Mouse (Mus musculus) MEL (cell line): Measurements from ENCODE around the gene Psmd5. TPM values are rescaled to one million over a fixed set of nuclear protein-coding genes. Genes with fewer than 3 reads are reported as not detected.

Source experiments
- DNase-seq: peaks from one replicate; pipeline ENCODE4 v3.0.0; 2011; ENCODE audit warnings: low read depth, low spot score
- H3K27ac ChIP-seq: 2 replicates; pipeline ENCODE4 v1.5.1; 2012; ENCODE audit warnings: low read depth, mild to moderate bottlenecking, control low read depth, low read length, moderate library complexity; ENCODE audit not compliant: control insufficient read depth
- H3K27me3 ChIP-seq, 2 experiments: fragments of 150-350 bp in 1 of 2; sonication (generic) in 1 of 2; 2 replicates each; pipeline ENCODE4 v1.6.1; 2012; ENCODE audit warnings: low read length in 2 of 2, mild to moderate bottlenecking in 2 of 2, improper control_type of control experiment in 1 of 2, moderate library complexity in 1 of 2; ENCODE audit not compliant: insufficient read depth in 2 of 2, control insufficient read depth in 1 of 2
- H3K36me3 ChIP-seq, 2 experiments: 2 replicates each; pipeline ENCODE4 v1.6.1; 2012 to 2014; ENCODE audit warnings: low read length in 2 of 2, improper control_type of control experiment in 1 of 2, inconsistent platforms in 1 of 2, mild to moderate bottlenecking in 1 of 2; ENCODE audit not compliant: insufficient read depth in 2 of 2, control insufficient read depth in 1 of 2
- H3K4me1 ChIP-seq, 2 experiments: fragments of 150-350 bp in 1 of 2; sonication (generic) in 1 of 2; 2 replicates each; pipeline ENCODE4 v1.6.1; 2012; ENCODE audit warnings: low read length in 2 of 2, improper control_type of control experiment in 1 of 2, mild to moderate bottlenecking in 1 of 2; ENCODE audit not compliant: insufficient read depth in 2 of 2, control insufficient read depth in 1 of 2
- H3K4me3 ChIP-seq, 2 experiments: fragments of 150-350 bp in 1 of 2; sonication (generic) in 1 of 2; 2 replicates each; pipeline ENCODE4 v1.5.1; 2012; ENCODE audit warnings: low read depth in 2 of 2, low read length in 2 of 2, mild to moderate bottlenecking in 2 of 2, moderate library complexity in 2 of 2, control low read depth in 1 of 2, improper control_type of control experiment in 1 of 2; ENCODE audit not compliant: control insufficient read depth in 1 of 2, insufficient read depth in 1 of 2
- H3K79me2 ChIP-seq: 2 replicates; pipeline ENCODE4 v1.6.1; 2012; ENCODE audit warnings: mild to moderate bottlenecking, low read length, moderate library complexity; ENCODE audit not compliant: control insufficient read depth, poor library complexity, insufficient read depth
- H3K9ac ChIP-seq: 2 replicates; pipeline ENCODE4 v1.6.1; 2012; ENCODE audit warnings: low read depth, mild to moderate bottlenecking, control low read depth, low read length, moderate library complexity; ENCODE audit not compliant: control insufficient read depth, poor library complexity, severe bottlenecking
- H3K9me3 ChIP-seq: fragments of 150-350 bp; sonication (generic); replicated peaks from 2 replicates; pipeline ENCODE4 v1.6.1; 2012; ENCODE audit warnings: mild to moderate bottlenecking, low read length, improper control_type of control experiment, moderate library complexity; ENCODE audit not compliant: insufficient read depth
- CHD1 ChIP-seq: IDR thresholded peaks from 2 replicates; pipeline ENCODE4 v1.6.1; 2012; ENCODE audit warnings: low read depth, mild to moderate bottlenecking, inconsistent platforms, low read length, improper control_type of control experiment
- CHD2 ChIP-seq: IDR thresholded peaks from 2 replicates; pipeline ENCODE4 v1.6.1; 2011; ENCODE audit warnings: low read length, improper control_type of control experiment
- CTCF ChIP-seq, 3 experiments: IDR thresholded peaks in 2 of 3; conservative IDR thresholded peaks in 1 of 3; 2 replicates each; pipeline ENCODE4 v1.5.1; 2011 to 2012; ENCODE audit warnings: low read length in 3 of 3, low read depth in 2 of 3, mild to moderate bottlenecking in 2 of 3, improper control_type of control experiment in 1 of 3, inconsistent platforms in 1 of 3, mixed read lengths in 1 of 3, moderate library complexity in 1 of 3; ENCODE audit not compliant: control insufficient read depth in 1 of 3, insufficient read depth in 1 of 3, poor library complexity in 1 of 3, severe bottlenecking in 1 of 3
- ELF1 ChIP-seq: IDR thresholded peaks from 2 replicates; pipeline ENCODE4 v1.6.1; 2014; ENCODE audit warnings: low read depth, mild to moderate bottlenecking, inconsistent platforms, low read length, improper control_type of control experiment, moderate library complexity
- ETS1 ChIP-seq: IDR thresholded peaks from 2 replicates; pipeline ENCODE4 v1.6.1; 2012; ENCODE audit warnings: low read depth, mild to moderate bottlenecking, inconsistent platforms, low read length, improper control_type of control experiment, moderate library complexity
- GABPA ChIP-seq: IDR thresholded peaks from 2 replicates; pipeline ENCODE4 v1.6.1; 2012; ENCODE audit warnings: low read depth, mild to moderate bottlenecking, inconsistent platforms, low read length, improper control_type of control experiment, moderate library complexity
- GATA1 ChIP-seq: IDR thresholded peaks from 2 replicates; pipeline ENCODE4 v1.6.1; 2011; ENCODE audit warnings: low read depth, low read length, improper control_type of control experiment
- JUND ChIP-seq: IDR thresholded peaks from 2 replicates; pipeline ENCODE4 v1.6.1; 2011; ENCODE audit warnings: low read depth, mild to moderate bottlenecking, improper control_type of control experiment, low read length
- MAFK ChIP-seq: IDR thresholded peaks from 2 replicates; pipeline ENCODE4 v1.6.1; 2011; ENCODE audit warnings: low read depth, mild to moderate bottlenecking, low read length, improper control_type of control experiment, borderline replicate concordance
- MAX ChIP-seq: IDR thresholded peaks from 2 replicates; pipeline ENCODE4 v1.6.1; 2011; ENCODE audit warnings: low read length, improper control_type of control experiment
- MAZ ChIP-seq: IDR thresholded peaks from 2 replicates; pipeline ENCODE4 v1.6.1; 2012; ENCODE audit warnings: low read depth, mild to moderate bottlenecking, inconsistent platforms, low read length, improper control_type of control experiment
- MXI1 ChIP-seq: IDR thresholded peaks from 2 replicates; pipeline ENCODE4 v1.6.1; 2011; ENCODE audit warnings: mild to moderate bottlenecking, low read depth, low read length, improper control_type of control experiment
- MYC ChIP-seq: IDR thresholded peaks from 2 replicates; pipeline ENCODE4 v1.6.1; 2011; ENCODE audit warnings: low read depth, mild to moderate bottlenecking, low read length, improper control_type of control experiment, moderate library complexity
- NELFE ChIP-seq: IDR thresholded peaks from 2 replicates; pipeline ENCODE4 v1.6.1; 2011; ENCODE audit warnings: low read depth, low read length, improper control_type of control experiment
- POLR2A ChIP-seq, 2 experiments: IDR thresholded peaks; 2 replicates each; pipeline ENCODE4 v1.6.1; 2011 to 2012; ENCODE audit warnings: low read length in 2 of 2, mild to moderate bottlenecking in 2 of 2, control low read depth in 1 of 2, improper control_type of control experiment in 1 of 2, low read depth in 1 of 2, moderate library complexity in 1 of 2; ENCODE audit not compliant: control insufficient read depth in 1 of 2, insufficient read depth in 1 of 2, poor library complexity in 1 of 2
- POLR2AphosphoS2 ChIP-seq: IDR thresholded peaks from 2 replicates; pipeline ENCODE4 v1.6.1; 2011; ENCODE audit warnings: low read length, improper control_type of control experiment
- RAD21 ChIP-seq: IDR thresholded peaks from 2 replicates; pipeline ENCODE4 v1.6.1; 2011; ENCODE audit warnings: mild to moderate bottlenecking, low read depth, low read length, improper control_type of control experiment
- RCOR1 ChIP-seq: IDR thresholded peaks from 2 replicates; pipeline ENCODE4 v1.6.1; 2012; ENCODE audit warnings: low read depth, mild to moderate bottlenecking, inconsistent platforms, low read length, improper control_type of control experiment
- SIN3A ChIP-seq: IDR thresholded peaks from 2 replicates; pipeline ENCODE4 v1.6.1; 2012; ENCODE audit warnings: low read length, improper control_type of control experiment, inconsistent platforms
- SMC3 ChIP-seq: IDR thresholded peaks from 2 replicates; pipeline ENCODE4 v1.6.1; 2011; ENCODE audit warnings: low read depth, low read length, improper control_type of control experiment
- TAL1 ChIP-seq: IDR thresholded peaks from 2 replicates; pipeline ENCODE4 v1.6.1; 2012; ENCODE audit warnings: mild to moderate bottlenecking, inconsistent platforms, low read length, moderate library complexity, mixed read lengths
- TBP ChIP-seq: IDR thresholded peaks from 2 replicates; pipeline ENCODE4 v1.8.0; 2011; ENCODE audit warnings: low read depth, low read length, improper control_type of control experiment
- ZKSCAN1 ChIP-seq: IDR thresholded peaks from 2 replicates; pipeline ENCODE4 v1.6.1; 2012; ENCODE audit warnings: low read depth, mild to moderate bottlenecking, inconsistent platforms, low read length, improper control_type of control experiment, moderate library complexity
- ZNF384 ChIP-seq: IDR thresholded peaks from 2 replicates; pipeline ENCODE4 v1.6.1; 2012; ENCODE audit warnings: low read depth, mild to moderate bottlenecking, inconsistent platforms, low read length, improper control_type of control experiment
- polyA plus RNA-seq, 2 experiments: library from polyadenylated mRNA; stranded (reverse) in 1 of 2; unstranded in 1 of 2; fragments of >175 nt in 1 of 2; fragments of >200 nt in 1 of 2; gene quantifications; 2 replicates each; pipeline versions ENCODE4 v1.2.1 to v1.2.4; 2012; ENCODE audit warnings: low replicate concordance in 2 of 2, low read depth in 1 of 2; ENCODE audit not compliant: insufficient read length in 2 of 2, insufficient read depth in 1 of 2, missing spikeins in 1 of 2
- total RNA-seq: library from RNA; depleted of rRNA; stranded (reverse); fragments of 300-350 nt; gene quantifications from 2 replicates; pipeline ENCODE4 v1.2.3, GENCODE M21; 2012

Gene Psmd5
- total and polyA plus RNA-seq, 3 experiments, result 48.1 to 70.3 TPM; not detected in 1

- no peak for TF ChIP-seq MAFK
- no peak for TF ChIP-seq CHD1
- TF ChIP-seq RAD21, result no peak
- no peak; the same call in 1 of the 2 replicates for TF ChIP-seq GATA1
- TF ChIP-seq TBP, result peak; percentile 68
- no peak for TF ChIP-seq TAL1
- peak; percentile 92 for TF ChIP-seq MXI1
- peak; percentile 96 for TF ChIP-seq SIN3A
- TF ChIP-seq ETS1, result peak; percentile 51; the same call in 1 of the 2 replicates
- TF ChIP-seq JUND, result no peak
- TF ChIP-seq CTCF (IDR thresholded peaks at IDR 0.05 in 2 of 3, conservative IDR thresholded peaks at IDR 0.05 in 1 of 3; ENCODE audit: control insufficient read depth in 1 of 3, insufficient read depth in 1 of 3, low read depth in 2 of 3, low read length in 3 of 3, poor library complexity in 1 of 3, severe bottlenecking in 1 of 3), result no peak
- peak; percentile 97 for TF ChIP-seq POLR2AphosphoS2
- no peak for TF ChIP-seq ZKSCAN1
- peak; percentile 83 for TF ChIP-seq ELF1
- peak; percentile 99 for TF ChIP-seq CHD2
- TF ChIP-seq MAZ, result no peak
These were observed 4.0 kb downstream of the Psmd5 start (continued) for GRCm38 (mm10) chr2:34870520-34871474.

GRCm38 (mm10) chr2:34869680-34870079, 5.1 kb downstream of the Psmd5 start:
- Histone ChIP-seq H3K27ac (peak overlapping the region; percentile 78), H3K9ac (peak overlapping the region; percentile 84), H3K4me1 (peaks cover 3 to 9% of the 10 kb centered on the region in 2 experiments; a peak in 3 of 4 replicates), H3K36me3 (peaks cover 15 to 19% of the 10 kb centered on the region in 2 experiments), H3K9me3 (no peaks in the 10 kb centered on the region), H3K27me3 (no peaks in the 10 kb centered on the region), H3K4me3 (peak overlapping the region; percentile 57 to 61), H3K79me2 (peaks cover 48% of the 10 kb centered on the region)
- no peak; the same call in 1 of the 2 replicates for TF ChIP-seq NELFE
- no peak for TF ChIP-seq RAD21
- TF ChIP-seq MAFK, result no peak
- peak; percentile 80; the same call in 1 of the 2 replicates for TF ChIP-seq MYC
- peak; percentile 80 for TF ChIP-seq MAX
- peak; percentile 83 for TF ChIP-seq MXI1
- no peak for TF ChIP-seq ELF1
- TF ChIP-seq SMC3, result no peak
- TF ChIP-seq SIN3A, result peak; percentile 76
- 0 out of 2 replicates have a peak, but pooled peaks have one; percentile 19 for TF ChIP-seq RCOR1
- peak; percentile 76 for TF ChIP-seq TBP
- TF ChIP-seq GABPA, result peak; percentile 76; the same call in 1 of the 2 replicates
- TF ChIP-seq TAL1, result no peak
- no peak for TF ChIP-seq POLR2AphosphoS2
- TF ChIP-seq POLR2A (IDR thresholded peaks at IDR 0.05; ENCODE audit: control insufficient read depth in 1 of 2, insufficient read depth in 1 of 2, low read depth in 1 of 2, low read length in 2 of 2, poor library complexity in 1 of 2), result peak in 1 of 2 experiments; percentile 62; a peak in 2 of 4 replicates
- TF ChIP-seq CHD2, result no peak
- no peak for TF ChIP-seq GATA1
- no peak for TF ChIP-seq ZNF384
- TF ChIP-seq ETS1, result peak; percentile 51; the same call in 1 of the 2 replicates
- peak; percentile 87 for DNase-seq
